Mouse (Mus musculus) CD4-positive, CD25-positive, alpha-beta regulatory T cell, adult 4 months (primary cell): ENCODE measurements around the gene 4921504E06Rik. TPM values are rescaled to one million over a fixed set of nuclear protein-coding genes. Genes with fewer than 3 reads are reported as not detected.

Source experiments
- ATAC-seq: one replicate; pipeline ENCODE4 v1.8.0; 2017
- polyA plus RNA-seq, 2 experiments: library from polyadenylated mRNA; unstranded; fragments of 100-300 nt; shearing (Covaris generic); gene quantifications; one replicate each; pipeline ENCODE4 v1.2.1; 2017

Gene 4921504E06Rik
- polyA plus RNA-seq, 2 experiments from 2014 or later, result not detected

GRCm38 (mm10) chr2:19490262-19490661 is 63.5 kb downstream of the 4921504E06Rik start:
- no peak for ATAC-seq

- ATAC-seq, result no peak
Measured at GRCm38 (mm10) chr2:19461940-19462339, 91.8 kb downstream of the 4921504E06Rik start.

- ATAC-seq, result no peak
Measured at GRCm38 (mm10) chr2:19458785-19459184, 94.9 kb downstream of the 4921504E06Rik start.

- ATAC-seq, result no peak
Measured at GRCm38 (mm10) chr2:19455857-19456482, 97.7 kb downstream of the 4921504E06Rik start.

- ATAC-seq, result no peak
Measured at GRCm38 (mm10) chr2:19455228-19455627, 98.5 kb downstream of the 4921504E06Rik start.

- ATAC-seq, result no peak
Measured at GRCm38 (mm10) chr2:19452531-19453055, 101.1 kb downstream of the 4921504E06Rik start.

- no peak for ATAC-seq
Measured at GRCm38 (mm10) chr2:19449308-19449707, 104.4 kb downstream of the 4921504E06Rik start.

- no peak for ATAC-seq
Measured at GRCm38 (mm10) chr2:19448042-19448700, 105.5 kb downstream of the 4921504E06Rik start.

GRCm38 (mm10) chr2:19446746-19447145 is 107.0 kb downstream of the 4921504E06Rik start:
- no peak for ATAC-seq

GRCm38 (mm10) chr2:19445871-19446501 is 107.7 kb downstream of the 4921504E06Rik start:
- no peak for ATAC-seq

GRCm38 (mm10) chr2:19444931-19445831 is 108.5 kb downstream of the 4921504E06Rik start, which contains the start of gene Ptf1a:
Gene Ptf1a, plus strand, starts transcription at chr2:19445663.
- no peak for ATAC-seq

- ATAC-seq, result no peak
Measured at GRCm38 (mm10) chr2:19444346-19444745, 109.4 kb downstream of the 4921504E06Rik start.

- no peak for ATAC-seq
Measured at GRCm38 (mm10) chr2:19431614-19432323, 121.9 kb downstream of the 4921504E06Rik start.

GRCm38 (mm10) chr2:19431186-19431585 is 122.5 kb downstream of the 4921504E06Rik start:
- ATAC-seq, result no peak

- ATAC-seq, result no peak
Measured at GRCm38 (mm10) chr2:19430746-19431145, 123.0 kb downstream of the 4921504E06Rik start.

- ATAC-seq, result no peak
Measured at GRCm38 (mm10) chr2:19429691-19430690, 123.7 kb downstream of the 4921504E06Rik start.

GRCm38 (mm10) chr2:19429031-19429430 is 124.7 kb downstream of the 4921504E06Rik start:
- no peak for ATAC-seq

GRCm38 (mm10) chr2:19423086-19423485 is 130.6 kb downstream of the 4921504E06Rik start:
- no peak for ATAC-seq

GRCm38 (mm10) chr2:19422226-19422625 is 131.5 kb downstream of the 4921504E06Rik start:
- ATAC-seq, result no peak

- no peak for ATAC-seq
Measured at GRCm38 (mm10) chr2:19419686-19420345, 133.9 kb downstream of the 4921504E06Rik start.
